21 mouse cellular contexts compared by ENCODE assay signal in the genomic region with DNA sequence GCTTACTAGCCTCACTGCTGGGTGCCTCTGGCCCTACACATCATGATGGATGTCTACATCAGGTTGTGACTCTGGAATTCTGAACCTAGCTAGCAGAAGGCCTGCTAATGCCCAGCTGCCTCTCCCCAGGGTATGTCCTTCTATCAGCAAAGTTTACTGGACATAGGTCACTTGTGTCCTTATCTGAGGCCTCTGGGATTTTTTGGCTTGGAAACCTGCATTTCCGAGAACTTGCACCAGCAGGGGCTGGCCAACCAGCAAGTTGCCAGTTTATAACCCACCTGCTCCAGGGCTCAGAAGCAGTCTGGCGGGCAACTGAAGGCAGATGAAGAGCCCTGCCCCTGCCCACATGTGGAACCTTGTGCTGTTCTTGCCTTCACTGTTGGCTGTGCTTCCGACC. TPM values are rescaled to one million over a fixed set of nuclear protein-coding genes. Genes with fewer than 3 reads are reported as not detected.
DNase-seq lines count a peak whose midpoint lies in the region; ATAC-seq and TF ChIP-seq lines count a peak whose summit lies in the region.
"Had no signal": no experiment of that assay in that cellular context is flagged by ENCODE, and none has a peak within 500 bp of the region (broad histone marks: within the 10 kb centered on the region; RNA-seq: fewer than 3 reads in every experiment).

A gene (plus strand): TSS at position 273 of the 400 bp plus-strand sequence.

- H3K9me3 ChIP-seq in liver, embryonic 12.5 days (replicated peaks): no peaks in the 10 kb centered on the region
- no peaks in the 10 kb centered on the region for H3K9me3 ChIP-seq in liver, embryonic 14.5 days (ENCODE audit: control insufficient read depth, low read length)
- no peaks in the 10 kb centered on the region for H3K9me3 ChIP-seq in forebrain, embryonic 13.5 days (replicated peaks)
- H3K9me3 ChIP-seq: embryonic facial prominence, embryonic 12.5 days; heart, embryonic 10.5 days; hindbrain, embryonic 12.5 days had no signal

- no peak for TF ChIP-seq EP300 in liver, embryonic 14.5 days (IDR thresholded peaks at IDR 0.05; ENCODE audit: low read depth)

- H3K4me3 ChIP-seq in liver, embryonic 12.5 days: no peak within 1 kb of the TSS
- peak within 1 kb of the TSS in 1 of 2 experiments; percentile 2; a peak in 2 of 4 replicates for H3K4me3 ChIP-seq in liver, embryonic 14.5 days (ENCODE audit: insufficient read depth in 1 of 2, low read depth in 2 of 2, low read length in 2 of 2)
- no peak within 1 kb of the TSS for H3K4me3 ChIP-seq in forebrain, embryonic 13.5 days
- H3K4me3 ChIP-seq: embryonic facial prominence, embryonic 12.5 days; heart, embryonic 10.5 days; hindbrain, embryonic 12.5 days had no signal

- TF ChIP-seq CTCF in liver, embryonic 14.5 days (IDR thresholded peaks at IDR 0.05; ENCODE audit: low read depth): no peak

- no peaks in the 10 kb centered on the region for H3K27me3 ChIP-seq in liver, embryonic 12.5 days (replicated peaks)
- no peaks in the 10 kb centered on the region for H3K27me3 ChIP-seq in liver, embryonic 14.5 days (ENCODE audit: control insufficient read depth, insufficient read depth, low read length)
- H3K27me3 ChIP-seq in forebrain, embryonic 13.5 days: no peaks in the 10 kb centered on the region
- H3K27me3 ChIP-seq: embryonic facial prominence, embryonic 12.5 days; hindbrain, embryonic 12.5 days had no signal

- DNase-seq in adrenal gland, postnatal 14 days: no peak
- DNase-seq in adrenal gland, adult (ENCODE audit: inconsistent age in 2 of 2, low spot score in 1 of 2): no peak
- DNase-seq in liver: no peak
- no peak for DNase-seq in liver, embryonic 14.5 days (ENCODE audit: low read depth in 3 of 3, low spot score in 3 of 3)
- no peak for DNase-seq in testis, postnatal 10 days (ENCODE audit: low spot score)
- DNase-seq: adrenal gland, adult 2 months; cerebellum, adult 11-12 months; cerebellum, adult 9-10 months; cerebellum, postnatal 25 days; gastrocnemius, postnatal 36 days; heart, adult 18-20 months; heart, postnatal 10 days; heart, postnatal 4 days had no signal

- H3K4me2 ChIP-seq in liver, embryonic 12.5 days: no peak within 1 kb of the TSS
- peak within 1 kb of the TSS; percentile 18 for H3K4me2 ChIP-seq in liver, embryonic 14.5 days (ENCODE audit: low read depth)
- H3K4me2 ChIP-seq in forebrain, embryonic 13.5 days: no peak within 1 kb of the TSS
- H3K4me2 ChIP-seq: embryonic facial prominence, embryonic 12.5 days; hindbrain, embryonic 12.5 days had no signal

- H3K9ac ChIP-seq in liver, embryonic 12.5 days: no peak within 1 kb of the TSS
- no peak within 1 kb of the TSS for H3K9ac ChIP-seq in liver, embryonic 14.5 days (replicated peaks)
- no peak within 1 kb of the TSS for H3K9ac ChIP-seq in forebrain, embryonic 13.5 days
- H3K9ac ChIP-seq: embryonic facial prominence, embryonic 12.5 days; hindbrain, embryonic 12.5 days had no signal

- no peak for ATAC-seq in liver, embryonic 12.5 days
- ATAC-seq in liver, embryonic 14.5 days (ENCODE audit: insufficient read depth): no peak
- no peak for ATAC-seq in forebrain, embryonic 13.5 days
- ATAC-seq: forebrain, embryonic 14.5 days; hindbrain, embryonic 16.5 days had no signal

- 0 out of 2 replicates have a peak within 1 kb of the TSS, but pooled peaks have one; percentile 26 for H3K27ac ChIP-seq in liver, embryonic 12.5 days
- no peak within 1 kb of the TSS for H3K27ac ChIP-seq in liver, embryonic 14.5 days
- H3K27ac ChIP-seq in forebrain, embryonic 13.5 days: no peak within 1 kb of the TSS
- H3K27ac ChIP-seq: embryonic facial prominence, embryonic 12.5 days; heart, embryonic 10.5 days; hindbrain, embryonic 12.5 days had no signal

- H3K36me3 ChIP-seq in liver, embryonic 12.5 days: no peaks in the 10 kb centered on the region
- H3K36me3 ChIP-seq in liver, embryonic 14.5 days (replicated peaks; ENCODE audit: control insufficient read depth, insufficient read depth, low read depth): no peaks in the 10 kb centered on the region
- H3K36me3 ChIP-seq in forebrain, embryonic 13.5 days (ENCODE audit: poor library complexity, severe bottlenecking): no peaks in the 10 kb centered on the region
- H3K36me3 ChIP-seq: embryonic facial prominence, embryonic 12.5 days; heart, embryonic 10.5 days; hindbrain, embryonic 12.5 days had no signal

- 66% methylated on average over 3 of the region's 3 CpGs for WGBS in liver, embryonic 12.5 days (ENCODE audit: insufficient replicate concordance)
- 62% methylated on average over 3 of the region's 3 CpGs for WGBS in liver, embryonic 14.5 days (ENCODE audit: insufficient replicate concordance)
- 93% methylated on average over 3 of the region's 3 CpGs for WGBS in forebrain, embryonic 13.5 days

- H3K4me1 ChIP-seq in liver, embryonic 12.5 days: peaks cover 14% of the 10 kb centered on the region
- H3K4me1 ChIP-seq in liver, embryonic 14.5 days (replicated peaks; ENCODE audit: control insufficient read depth in 2 of 2, insufficient read depth in 2 of 2, low read length in 1 of 2): peaks cover 0 to 12% of the 10 kb centered on the region in 2 experiments; a peak in 2 of 4 replicates
- H3K4me1 ChIP-seq in forebrain, embryonic 13.5 days: no peaks in the 10 kb centered on the region

RNA-seq across cellular contexts. Expression of the gene that starts here (rescaled TPM):
- 17.0 and 261 TPM in 2 replicates for total RNA-seq in adrenal gland, postnatal 14 days (2021)
- 8.8 and 9.2 TPM in 2 replicates for polyA plus RNA-seq in liver, embryonic 12.5 days (2016; fragmentation: Nextera tagmentation; extraction: Ambion mirVana)
- 34.6 and 56.0 TPM in 2 replicates for polyA plus RNA-seq in liver, embryonic 14.5 days (2012; rRNA removed)
- 82.3 and 113 TPM in 2 replicates for polyA plus RNA-seq in liver, embryonic 14.5 days (2014; fragmentation: Nextera tagmentation; extraction: Ambion mirVana)
- polyA plus RNA-seq in forebrain, embryonic 13.5 days (2015; fragmentation: Nextera tagmentation; extraction: Ambion mirVana): 0.16 TPM in 1 of 2 replicates, not detected in the other
- total RNA-seq: MEL had no signal
- polyA plus RNA-seq: embryonic facial prominence, embryonic 12.5 days; forebrain, embryonic 14.5 days; hindbrain, embryonic 16.5 days had no signal
